ENCODE assay signal across 10 mouse cellular contexts in the genomic region with DNA sequence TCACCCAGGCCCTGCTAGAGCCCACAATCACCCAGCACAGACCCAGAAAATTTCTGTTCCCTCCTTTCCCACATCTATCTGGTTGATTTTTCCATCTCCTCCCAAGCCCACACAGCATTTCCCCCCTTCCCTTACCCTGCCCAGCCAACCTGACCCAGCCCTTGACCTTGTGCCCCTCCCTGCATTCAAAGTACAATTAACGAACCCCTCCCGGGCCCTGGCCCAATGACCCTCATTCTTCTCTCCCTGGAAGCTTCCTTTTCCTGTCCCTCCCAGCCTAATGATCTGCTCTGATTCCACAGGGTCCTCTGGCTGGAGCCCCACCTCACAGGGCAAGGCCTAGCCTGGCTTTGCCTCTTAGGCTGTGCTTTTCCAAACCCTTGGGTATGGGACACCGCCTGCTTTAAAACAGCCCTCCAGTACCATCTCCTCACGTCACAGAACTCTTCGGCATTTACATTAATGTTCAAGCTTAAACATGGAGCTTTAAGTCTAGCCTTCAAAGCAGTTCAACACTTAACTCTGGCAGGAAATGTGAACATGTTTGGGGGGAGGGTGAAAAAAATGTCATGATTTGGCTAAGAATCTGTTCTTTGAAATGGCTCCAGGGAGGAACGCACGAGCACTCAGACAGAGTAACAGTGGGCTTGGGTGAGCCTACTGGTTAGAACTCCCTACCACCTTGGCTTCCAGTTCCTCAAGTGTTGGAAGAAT.
A peak's percentile ranks its signal among the peaks of the same experiment; 100 is the strongest.
DNase-seq lines count a peak whose midpoint lies in the region; ATAC-seq lines count a peak whose summit lies in the region.
"Had no signal": no experiment of that assay in that cellular context is flagged by ENCODE, and none has a peak within 500 bp of the region (broad histone marks: within the 10 kb centered on the region; RNA-seq: fewer than 3 reads in every experiment).

No protein-coding gene starts in this region.

- DNase-seq in liver, embryonic 11.5 days (ENCODE audit: low spot score), result no peak
- no peak for DNase-seq in liver
- DNase-seq in heart, adult 11 months, result peak; percentile 98
- DNase-seq in kidney, adult 8-10 months, result peak; percentile 14 to 25
- DNase-seq in lung, postnatal 4 days, result peak; percentile 70 to 80
- DNase-seq in urinary bladder, adult 2 months (ENCODE audit: low spot score), result no peak
- DNase-seq in urinary bladder, postnatal 4 days (ENCODE audit: low spot score in 2 of 2), result no peak

- H3K4me1 ChIP-seq in liver, embryonic 11.5 days (replicated peaks; ENCODE audit: control insufficient read depth, insufficient read depth, low read length), result peaks cover 6% of the 10 kb centered on the region; the same call in 1 of the 2 replicates
- H3K4me1 ChIP-seq in forebrain, embryonic 16.5 days (replicated peaks; ENCODE audit: control insufficient read depth, insufficient read depth, low read length), result peaks cover 37% of the 10 kb centered on the region

- 71% methylated on average over 7 of the region's 7 CpGs for WGBS in liver, embryonic 11.5 days
- 67% methylated on average over 7 of the region's 7 CpGs for WGBS in forebrain, embryonic 16.5 days

- H3K4me3 ChIP-seq in liver, embryonic 11.5 days (ENCODE audit: low read depth, low read length), result no peak overlapping the region
- no peak overlapping the region for H3K4me3 ChIP-seq in forebrain, embryonic 16.5 days (replicated peaks; ENCODE audit: low read length)
- H3K4me3 ChIP-seq: embryonic facial prominence, embryonic 13.5 days had no signal

- H3K9ac ChIP-seq in liver, embryonic 11.5 days (ENCODE audit: low read depth, low read length), result no peak overlapping the region
- no peak overlapping the region for H3K9ac ChIP-seq in forebrain, embryonic 16.5 days (replicated peaks; ENCODE audit: low read depth, low read length)
- H3K9ac ChIP-seq: embryonic facial prominence, embryonic 13.5 days had no signal

- ATAC-seq in liver, embryonic 11.5 days (replicated peaks; ENCODE audit: low FRiP score), result peak; percentile 29; the same call in 1 of the 2 replicates
- no peak for ATAC-seq in forebrain, embryonic 16.5 days

- no peaks in the 10 kb centered on the region for H3K36me3 ChIP-seq in liver, embryonic 11.5 days (ENCODE audit: control insufficient read depth, insufficient read depth, low read length)
- no peaks in the 10 kb centered on the region for H3K36me3 ChIP-seq in forebrain, embryonic 16.5 days (ENCODE audit: control insufficient read depth, insufficient read depth)
- H3K36me3 ChIP-seq: embryonic facial prominence, embryonic 13.5 days had no signal

- H3K27me3 ChIP-seq in liver, embryonic 11.5 days (replicated peaks; ENCODE audit: control insufficient read depth, insufficient read depth, low read length), result no peaks in the 10 kb centered on the region
- H3K27me3 ChIP-seq in forebrain, embryonic 16.5 days (replicated peaks; ENCODE audit: control insufficient read depth, insufficient read depth, low read length), result no peaks in the 10 kb centered on the region
- H3K27me3 ChIP-seq: embryonic facial prominence, embryonic 13.5 days had no signal

- H3K9me3 ChIP-seq in liver, embryonic 11.5 days (ENCODE audit: control insufficient read depth, low read length), result no peaks in the 10 kb centered on the region
- no peaks in the 10 kb centered on the region for H3K9me3 ChIP-seq in forebrain, embryonic 16.5 days (ENCODE audit: control insufficient read depth, low read length)
- H3K9me3 ChIP-seq: embryonic facial prominence, embryonic 13.5 days; G1E had no signal

- H3K4me2 ChIP-seq in liver, embryonic 11.5 days, result no peak overlapping the region
- H3K4me2 ChIP-seq in forebrain, embryonic 16.5 days (ENCODE audit: low read length), result no peak overlapping the region
- H3K4me2 ChIP-seq: embryonic facial prominence, embryonic 13.5 days had no signal

- no peak overlapping the region for H3K27ac ChIP-seq in liver, embryonic 11.5 days (ENCODE audit: low read depth, low read length)
- no peak overlapping the region for H3K27ac ChIP-seq in forebrain, embryonic 16.5 days (ENCODE audit: low read length)
- H3K27ac ChIP-seq: embryonic facial prominence, embryonic 13.5 days had no signal

Comparison
In these comparisons a context has a peak if more than half of its experiments do, and no peak if none do; other contexts are left out.
1. DNase-seq: peak in heart, adult 11 months (single experiment), kidney, adult 8-10 months (2 of 2) and lung, postnatal 4 days (2 of 2); none in liver, embryonic 11.5 days (single experiment), liver (single experiment), urinary bladder, adult 2 months (single experiment) and urinary bladder, postnatal 4 days (0 of 2).